In the genomic region with DNA sequence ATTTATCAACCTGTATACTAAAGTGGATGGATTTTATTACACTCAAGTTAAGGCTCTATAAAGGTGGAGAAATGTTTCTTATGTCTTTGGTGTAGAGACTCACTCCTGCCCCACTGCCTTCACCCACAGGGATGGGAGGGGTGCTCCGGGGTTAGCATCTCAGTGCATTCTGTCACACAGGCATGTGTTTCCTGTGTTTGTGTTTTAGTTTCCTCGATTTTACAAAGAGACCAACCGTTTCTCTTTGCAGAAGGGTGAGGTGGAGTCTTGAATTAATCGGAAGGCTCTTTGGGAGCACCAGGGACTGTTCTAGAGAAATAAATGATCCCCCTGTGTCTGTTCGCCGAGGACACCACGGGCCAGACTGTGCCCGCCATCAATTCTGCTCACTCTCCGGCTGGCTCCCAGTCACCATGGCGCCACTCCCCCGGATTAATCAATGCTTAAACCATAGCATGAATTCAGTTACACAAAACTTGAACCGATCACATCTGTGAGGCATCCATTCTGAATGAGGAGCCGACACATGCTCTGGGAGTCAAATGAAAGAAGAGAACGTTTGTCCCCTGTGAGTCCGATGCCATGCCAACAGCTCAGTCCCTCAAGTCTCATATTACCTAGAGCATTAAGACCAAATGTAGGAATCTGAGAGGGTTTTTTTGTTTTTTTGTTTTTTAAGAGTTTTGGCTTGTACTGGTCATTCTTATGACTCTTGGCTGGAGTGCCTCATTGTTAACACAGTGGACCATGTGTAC, we compare ENCODE assay signal across 15 mouse cellular contexts. TPM values are rescaled to one million over a fixed set of nuclear protein-coding genes. Genes with fewer than 3 reads are reported as not detected.
DNase-seq lines count a peak whose midpoint lies in the region; ATAC-seq lines count a peak whose summit lies in the region.
"Had no signal": no experiment of that assay in that cellular context is flagged by ENCODE, and none has a peak within 500 bp of the region (broad histone marks: within the 10 kb centered on the region; RNA-seq: fewer than 3 reads in every experiment).

No protein-coding gene starts in this region.

- peak; percentile 61; the same call in 1 of the 2 replicates for ATAC-seq in hindbrain, embryonic 15.5 days (ENCODE audit: low FRiP score, low read depth)
- ATAC-seq in hindbrain, embryonic 14.5 days (ENCODE audit: low FRiP score) = no peak
- peak; percentile 71 for ATAC-seq in embryonic facial prominence, embryonic 15.5 days (ENCODE audit: insufficient number of reproducible peaks, low FRiP score, low TSS enrichment, low read depth)
- no peak for ATAC-seq in megakaryocyte progenitor cell, adult 5-6 weeks (replicated peaks; ENCODE audit: poor library complexity)
- ATAC-seq: forebrain, embryonic 13.5 days had no signal

- no peak for DNase-seq in hindbrain, embryonic 14.5 days (ENCODE audit: low spot score)
- peak; percentile 25 for DNase-seq in embryonic facial prominence, embryonic 10.5 days (ENCODE audit: low spot score)
- DNase-seq in lung, postnatal 4 days = peak; percentile 35 to 54
- no peak for DNase-seq in left cerebral cortex, adult 11 months (ENCODE audit: low spot score)
- DNase-seq in cerebellum, adult 9-10 months = no peak
- DNase-seq: cerebellum, postnatal 36 days; gastrocnemius, postnatal 10 days; liver; right cerebral cortex, postnatal 14 days had no signal

- 0 out of 2 replicates have a peak overlapping the region, but pooled peaks have one; percentile 9 for H3K4me2 ChIP-seq in hindbrain, embryonic 15.5 days
- no peak overlapping the region for H3K4me2 ChIP-seq in hindbrain, embryonic 14.5 days (replicated peaks)
- 0 out of 2 replicates have a peak overlapping the region, but pooled peaks have one; percentile 8 for H3K4me2 ChIP-seq in embryonic facial prominence, embryonic 15.5 days (replicated peaks)
- H3K4me2 ChIP-seq: forebrain, embryonic 13.5 days had no signal

- 40% methylated on average over 15 of the region's 15 CpGs for WGBS in hindbrain, embryonic 15.5 days
- 45% methylated on average over 15 of the region's 15 CpGs for WGBS in hindbrain, embryonic 14.5 days
- WGBS in embryonic facial prominence, embryonic 10.5 days = 63% methylated on average over 15 of the region's 15 CpGs
- WGBS in embryonic facial prominence, embryonic 15.5 days = 24% methylated on average over 15 of the region's 15 CpGs

- no peaks in the 10 kb centered on the region for H3K36me3 ChIP-seq in hindbrain, embryonic 15.5 days
- H3K36me3 ChIP-seq in hindbrain, embryonic 14.5 days (replicated peaks; ENCODE audit: control insufficient read depth, insufficient read depth) = no peaks in the 10 kb centered on the region
- H3K36me3 ChIP-seq in embryonic facial prominence, embryonic 10.5 days (replicated peaks) = no peaks in the 10 kb centered on the region
- H3K36me3 ChIP-seq in embryonic facial prominence, embryonic 15.5 days = no peaks in the 10 kb centered on the region

- H3K9ac ChIP-seq in hindbrain, embryonic 15.5 days = no peak overlapping the region
- H3K9ac ChIP-seq in hindbrain, embryonic 14.5 days = no peak overlapping the region
- H3K9ac ChIP-seq in embryonic facial prominence, embryonic 15.5 days = no peak overlapping the region
- H3K9ac ChIP-seq: forebrain, embryonic 13.5 days had no signal

- no peaks in the 10 kb centered on the region for H3K9me3 ChIP-seq in hindbrain, embryonic 15.5 days
- no peaks in the 10 kb centered on the region for H3K9me3 ChIP-seq in hindbrain, embryonic 14.5 days (ENCODE audit: control insufficient read depth, low read length)
- H3K9me3 ChIP-seq in embryonic facial prominence, embryonic 10.5 days = no peaks in the 10 kb centered on the region
- H3K9me3 ChIP-seq in embryonic facial prominence, embryonic 15.5 days (replicated peaks) = no peaks in the 10 kb centered on the region
- H3K9me3 ChIP-seq: forebrain, embryonic 13.5 days had no signal

- no peaks in the 10 kb centered on the region for H3K27me3 ChIP-seq in hindbrain, embryonic 15.5 days
- no peaks in the 10 kb centered on the region for H3K27me3 ChIP-seq in hindbrain, embryonic 14.5 days (ENCODE audit: control insufficient read depth, insufficient read depth, low read length)
- no peaks in the 10 kb centered on the region for H3K27me3 ChIP-seq in embryonic facial prominence, embryonic 10.5 days (replicated peaks; ENCODE audit: low read depth, poor library complexity, severe bottlenecking)
- H3K27me3 ChIP-seq in embryonic facial prominence, embryonic 15.5 days = no peaks in the 10 kb centered on the region
- H3K27me3 ChIP-seq: forebrain, embryonic 13.5 days had no signal

- H3K27ac ChIP-seq in hindbrain, embryonic 15.5 days (replicated peaks) = no peak overlapping the region
- H3K27ac ChIP-seq in hindbrain, embryonic 14.5 days = no peak overlapping the region
- H3K27ac ChIP-seq in embryonic facial prominence, embryonic 10.5 days (replicated peaks) = no peak overlapping the region
- H3K27ac ChIP-seq in embryonic facial prominence, embryonic 15.5 days (replicated peaks) = peak overlapping the region; percentile 79
- H3K27ac ChIP-seq: forebrain, embryonic 13.5 days had no signal

- H3K4me3 ChIP-seq in hindbrain, embryonic 15.5 days = no peak overlapping the region
- H3K4me3 ChIP-seq in hindbrain, embryonic 14.5 days (replicated peaks; ENCODE audit: low read length) = no peak overlapping the region
- no peak overlapping the region for H3K4me3 ChIP-seq in embryonic facial prominence, embryonic 10.5 days
- H3K4me3 ChIP-seq in embryonic facial prominence, embryonic 15.5 days (replicated peaks) = no peak overlapping the region
- H3K4me3 ChIP-seq: forebrain, embryonic 13.5 days had no signal

- H3K4me1 ChIP-seq in hindbrain, embryonic 15.5 days (replicated peaks) = peaks cover 4% of the 10 kb centered on the region
- no peaks in the 10 kb centered on the region for H3K4me1 ChIP-seq in hindbrain, embryonic 14.5 days (replicated peaks; ENCODE audit: control insufficient read depth, insufficient read depth, low read length)
- peaks cover 5% of the 10 kb centered on the region for H3K4me1 ChIP-seq in embryonic facial prominence, embryonic 10.5 days
- peaks cover 27% of the 10 kb centered on the region for H3K4me1 ChIP-seq in embryonic facial prominence, embryonic 15.5 days
- H3K4me1 ChIP-seq: forebrain, embryonic 13.5 days had no signal

RNA-seq across cellular contexts. Expression of a gene that starts 4.2 kb away (rescaled TPM):
- polyA plus RNA-seq in hindbrain, embryonic 15.5 days (2015; fragmentation: Nextera tagmentation; extraction: Ambion mirVana) = not detected in 2 replicates
- not detected in 2 replicates for polyA plus RNA-seq in hindbrain, embryonic 14.5 days (2014; fragmentation: Nextera tagmentation; extraction: Ambion mirVana)
- polyA plus RNA-seq in embryonic facial prominence, embryonic 10.5 days (2016; fragmentation: Nextera tagmentation; extraction: Ambion mirVana) = not detected in 2 replicates
- polyA plus RNA-seq in embryonic facial prominence, embryonic 15.5 days (2015; fragmentation: Nextera tagmentation; extraction: Ambion mirVana) = not detected in 2 replicates
- total RNA-seq in megakaryocyte progenitor cell, adult 5-6 weeks (2015) = not detected in 2 replicates
- not detected in 2 replicates for total RNA-seq in megakaryocyte progenitor cell, adult 5-6 weeks (2017)
- total RNA-seq: layer of hippocampus, postnatal 10 days had no signal
- polyA plus RNA-seq: forebrain, embryonic 13.5 days; stomach, embryonic 14.5 days had no signal

RNA-seq across cellular contexts. Expression of a gene that starts 25.1 kb away (rescaled TPM):
- polyA plus RNA-seq in hindbrain, embryonic 15.5 days (2015; fragmentation: Nextera tagmentation; extraction: Ambion mirVana) = 0.22 and 0.37 TPM in 2 replicates
- 0.14 and 0.40 TPM in 2 replicates for polyA plus RNA-seq in hindbrain, embryonic 14.5 days (2014; fragmentation: Nextera tagmentation; extraction: Ambion mirVana)
- not detected in 2 replicates for polyA plus RNA-seq in embryonic facial prominence, embryonic 10.5 days (2016; fragmentation: Nextera tagmentation; extraction: Ambion mirVana)
- 0.42 and 0.45 TPM in 2 replicates for polyA plus RNA-seq in embryonic facial prominence, embryonic 15.5 days (2015; fragmentation: Nextera tagmentation; extraction: Ambion mirVana)
- not detected in 2 replicates for total RNA-seq in megakaryocyte progenitor cell, adult 5-6 weeks (2015)
- not detected in 2 replicates for total RNA-seq in megakaryocyte progenitor cell, adult 5-6 weeks (2017)
- total RNA-seq: gastrocnemius, postnatal 10 days; layer of hippocampus, postnatal 10 days had no signal
- polyA plus RNA-seq: forebrain, embryonic 13.5 days; stomach, embryonic 14.5 days had no signal

RNA-seq across cellular contexts. Expression of a gene that starts 30.5 kb away (rescaled TPM):
- polyA plus RNA-seq in hindbrain, embryonic 15.5 days (2015; fragmentation: Nextera tagmentation; extraction: Ambion mirVana) = 0.80 and 2.4 TPM in 2 replicates
- 0.86 and 1.0 TPM in 2 replicates for polyA plus RNA-seq in hindbrain, embryonic 14.5 days (2014; fragmentation: Nextera tagmentation; extraction: Ambion mirVana)
- 0.14 and 0.15 TPM in 2 replicates for polyA plus RNA-seq in embryonic facial prominence, embryonic 10.5 days (2016; fragmentation: Nextera tagmentation; extraction: Ambion mirVana)
- polyA plus RNA-seq in embryonic facial prominence, embryonic 15.5 days (2015; fragmentation: Nextera tagmentation; extraction: Ambion mirVana) = 0.39 and 0.59 TPM in 2 replicates
- 0.35 TPM in 1 of 2 replicates, not detected in the other for total RNA-seq in megakaryocyte progenitor cell, adult 5-6 weeks (2015)
- not detected in 2 replicates for total RNA-seq in megakaryocyte progenitor cell, adult 5-6 weeks (2017)
- polyA plus RNA-seq: stomach, embryonic 14.5 days had no signal

RNA-seq across cellular contexts. Expression of a gene that starts 40.9 kb away (rescaled TPM):
- 4.2 and 4.7 TPM in 2 replicates for polyA plus RNA-seq in hindbrain, embryonic 15.5 days (2015; fragmentation: Nextera tagmentation; extraction: Ambion mirVana)
- 2.3 and 2.4 TPM in 2 replicates for polyA plus RNA-seq in hindbrain, embryonic 14.5 days (2014; fragmentation: Nextera tagmentation; extraction: Ambion mirVana)
- polyA plus RNA-seq in embryonic facial prominence, embryonic 10.5 days (2016; fragmentation: Nextera tagmentation; extraction: Ambion mirVana) = 0.31 and 0.60 TPM in 2 replicates
- 5.7 and 9.1 TPM in 2 replicates for polyA plus RNA-seq in embryonic facial prominence, embryonic 15.5 days (2015; fragmentation: Nextera tagmentation; extraction: Ambion mirVana)
- total RNA-seq in megakaryocyte progenitor cell, adult 5-6 weeks (2015) = not detected in 2 replicates
- not detected in 2 replicates for total RNA-seq in megakaryocyte progenitor cell, adult 5-6 weeks (2017)

RNA-seq across cellular contexts. Expression of a gene that starts 41.2 kb away (rescaled TPM):
- polyA plus RNA-seq in hindbrain, embryonic 15.5 days (2015; fragmentation: Nextera tagmentation; extraction: Ambion mirVana) = 2.2 and 3.1 TPM in 2 replicates
- polyA plus RNA-seq in hindbrain, embryonic 14.5 days (2014; fragmentation: Nextera tagmentation; extraction: Ambion mirVana) = 1.4 and 1.9 TPM in 2 replicates
- polyA plus RNA-seq in embryonic facial prominence, embryonic 10.5 days (2016; fragmentation: Nextera tagmentation; extraction: Ambion mirVana) = 1.5 and 2.1 TPM in 2 replicates
- 7.0 and 7.9 TPM in 2 replicates for polyA plus RNA-seq in embryonic facial prominence, embryonic 15.5 days (2015; fragmentation: Nextera tagmentation; extraction: Ambion mirVana)
- 0.07 and 0.44 TPM in 2 replicates for total RNA-seq in megakaryocyte progenitor cell, adult 5-6 weeks (2015)
- total RNA-seq in megakaryocyte progenitor cell, adult 5-6 weeks (2017) = 0.08 and 0.20 TPM in 2 replicates

Comparison
In these comparisons a context has a peak if more than half of its experiments do, and no peak if none do; other contexts are left out.
1. ATAC-seq: peak in hindbrain, embryonic 15.5 days (single experiment) and embryonic facial prominence, embryonic 15.5 days (single experiment); none in hindbrain, embryonic 14.5 days (single experiment) and megakaryocyte progenitor cell, adult 5-6 weeks (single experiment).
2. DNase-seq: peak in embryonic facial prominence, embryonic 10.5 days (single experiment) and lung, postnatal 4 days (2 of 2); none in hindbrain, embryonic 14.5 days (single experiment), left cerebral cortex, adult 11 months (single experiment) and cerebellum, adult 9-10 months (single experiment).